Mouse (Mus musculus) splenic B cell, adult 2 months (primary cell): ENCODE measurements around the gene Pde6h.
A peak's percentile ranks its signal among the peaks of the same experiment; 100 is the strongest.

Source experiments
- DNase-seq: peaks from one replicate; pipeline ENCODE4 v3.0.0-alpha.2; 2011; ENCODE audit warnings: low read depth, low spot score
- H3K27me3 ChIP-seq: 2 replicates; pipeline ENCODE4 v1.6.1; 2012; ENCODE audit warnings: mild to moderate bottlenecking, low read length, moderate library complexity, mixed read lengths; ENCODE audit not compliant: control insufficient read depth, poor library complexity, insufficient read depth, severe bottlenecking
- H3K36me3 ChIP-seq: 2 replicates; pipeline ENCODE4 v1.6.1; 2012; ENCODE audit warnings: mild to moderate bottlenecking, low read length, moderate library complexity, mixed read lengths; ENCODE audit not compliant: control insufficient read depth, poor library complexity, insufficient read depth, severe bottlenecking

Gene Pde6h

DNA sequence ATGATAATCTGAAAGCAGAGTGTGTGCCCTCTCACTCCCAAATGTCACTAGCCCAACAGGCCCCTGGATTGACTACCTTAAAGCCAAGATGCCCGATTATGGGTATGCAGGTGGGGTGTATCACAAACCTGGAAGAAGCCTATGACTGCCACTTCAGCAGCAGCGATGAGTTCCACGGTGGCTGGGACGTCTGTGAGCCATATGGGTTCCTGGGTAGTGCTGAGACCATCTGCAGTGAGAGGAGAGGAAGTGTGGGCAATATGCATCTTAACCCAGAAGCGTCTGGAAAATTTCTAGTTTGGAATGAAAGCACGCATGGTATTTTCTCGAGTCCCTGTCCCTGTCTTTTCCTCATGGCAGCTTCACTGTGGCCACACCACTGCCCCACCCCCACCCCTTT is 2.0 kb upstream of the Pde6h start:
- DNase-seq = no peak
- Histone ChIP-seq H3K36me3 (peaks cover 20% of the 10 kb centered on the region), H3K27me3 (no peaks in the 10 kb centered on the region)

GRCm38 (mm10) chr6:136922080-136922479 is 1.6 kb upstream of the Pde6h start, which contains the start of gene Erp27:
Gene Erp27, minus strand, starts transcription at chr6:136922180.
- Histone ChIP-seq H3K36me3 (peaks cover 23% of the 10 kb centered on the region), H3K27me3 (no peaks in the 10 kb centered on the region)
- DNase-seq = no peak

DNA sequence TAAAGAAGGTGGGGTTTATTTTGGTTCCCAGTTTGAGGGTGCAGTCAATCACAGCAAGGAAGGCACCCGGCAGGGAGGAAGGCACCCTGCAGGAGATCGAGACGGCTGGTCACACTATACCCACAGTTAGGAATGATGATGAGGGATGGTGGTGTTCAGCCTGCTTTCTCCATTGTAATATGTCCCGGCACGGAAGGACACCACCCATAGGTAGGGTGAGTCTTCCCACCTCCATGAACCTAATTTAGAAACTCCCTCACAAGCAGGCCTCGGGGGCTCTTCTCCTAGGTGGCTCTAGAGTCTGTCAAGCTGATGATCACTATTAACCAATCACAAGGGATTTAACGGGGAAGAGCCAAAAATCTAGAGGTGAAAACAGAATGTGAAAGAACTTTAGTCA is 761 bp upstream of the Pde6h start:
- peaks cover 28% of the 10 kb centered on the region for H3K36me3 ChIP-seq
- no peak for DNase-seq
- H3K27me3 ChIP-seq = no peaks in the 10 kb centered on the region

DNA sequence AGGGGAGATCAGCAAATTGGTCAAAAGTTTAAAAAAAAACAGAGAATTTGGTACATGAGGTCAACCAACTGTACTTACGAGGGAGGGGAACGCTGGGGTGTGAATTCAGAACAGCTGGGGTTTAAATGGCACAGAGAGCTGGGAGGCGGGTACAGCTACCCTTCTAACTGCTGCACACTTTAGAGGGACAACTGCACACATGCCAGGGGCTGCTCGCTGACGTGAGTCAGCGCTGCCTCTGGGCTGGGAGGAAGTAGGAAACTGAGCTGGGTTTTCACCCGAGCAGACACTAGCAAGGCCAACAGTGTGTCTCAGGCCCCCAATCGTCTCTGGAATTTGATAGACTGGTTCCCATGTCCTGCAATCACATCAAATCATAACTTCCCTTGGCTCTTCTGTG is 1.4 kb downstream of the Pde6h start:
- Histone ChIP-seq H3K36me3 (peaks cover 37% of the 10 kb centered on the region), H3K27me3 (no peaks in the 10 kb centered on the region)
- no peak for DNase-seq

DNA sequence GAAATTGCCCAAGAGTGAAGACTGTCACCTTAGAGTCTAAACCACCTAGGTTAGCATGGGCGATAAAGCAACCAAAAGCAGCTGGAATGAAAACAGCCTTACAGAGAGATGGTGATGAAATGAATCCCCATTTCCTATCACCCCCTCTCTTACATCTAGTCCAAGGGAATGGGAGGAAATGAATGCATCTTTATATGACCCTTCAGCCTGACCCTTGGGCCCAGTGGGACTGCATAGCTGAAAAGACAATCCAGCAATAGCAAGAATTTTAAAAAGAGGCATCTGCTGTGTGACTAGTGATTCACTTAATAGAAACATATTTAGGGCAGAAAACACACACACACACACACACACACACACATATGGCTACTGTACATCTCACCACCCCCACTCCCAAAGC is 4.0 kb downstream of the Pde6h start:
- H3K36me3 ChIP-seq = peaks cover 42% of the 10 kb centered on the region
- no peak for DNase-seq
- no peaks in the 10 kb centered on the region for H3K27me3 ChIP-seq

GRCm38 (mm10) chr6:136930677-136931076 is 7.0 kb downstream of the Pde6h start:
- peak; percentile 91 for DNase-seq
- Histone ChIP-seq H3K36me3 (peaks cover 42% of the 10 kb centered on the region), H3K27me3 (no peaks in the 10 kb centered on the region)

DNA sequence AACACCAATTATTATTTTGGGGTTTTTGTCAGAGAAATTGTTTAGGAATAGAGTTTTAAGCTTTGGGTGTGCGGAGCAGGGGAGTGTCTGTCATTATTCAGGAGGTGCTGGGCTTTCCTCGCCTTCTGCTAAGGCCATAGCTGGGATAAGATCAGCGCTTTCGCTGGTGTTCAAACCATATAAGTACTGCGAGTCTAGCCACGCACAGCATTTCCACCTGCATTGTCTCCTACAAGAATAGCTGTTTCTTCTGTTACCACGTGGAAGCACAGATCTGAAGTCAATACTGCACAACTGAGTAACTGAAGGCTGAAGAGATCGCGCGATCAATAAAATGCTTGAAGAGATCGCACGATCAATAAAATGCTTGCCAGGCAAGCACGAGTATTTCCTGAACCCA is 7.6 kb downstream of the Pde6h start:
- no peak for DNase-seq
- H3K36me3 ChIP-seq = peaks cover 39% of the 10 kb centered on the region
- no peaks in the 10 kb centered on the region for H3K27me3 ChIP-seq

DNA sequence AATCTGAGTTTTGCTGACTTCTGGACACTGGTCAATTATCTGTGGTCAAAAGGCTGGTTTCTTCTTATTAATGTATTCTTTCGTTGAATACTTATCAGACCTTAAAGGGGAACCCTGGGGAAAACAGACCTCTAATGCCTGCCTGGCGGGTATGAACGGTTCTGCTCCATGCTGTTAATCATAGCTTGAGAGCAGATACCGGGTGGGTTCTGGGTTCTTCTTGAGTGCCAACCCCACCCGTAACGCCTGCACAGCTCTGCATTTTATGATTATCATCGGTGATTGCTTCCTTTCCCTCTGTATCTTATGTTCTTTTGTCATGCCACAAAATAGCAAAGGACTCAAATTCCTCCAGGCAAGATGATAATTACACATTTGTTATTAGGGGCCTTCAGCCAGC is 10.4 kb downstream of the Pde6h start:
- no peaks in the 10 kb centered on the region for H3K27me3 ChIP-seq
- peaks cover 21% of the 10 kb centered on the region for H3K36me3 ChIP-seq

GRCm38 (mm10) chr6:136935233-136935632 is 11.6 kb downstream of the Pde6h start:
- DNase-seq = no peak
- H3K27me3 ChIP-seq = no peaks in the 10 kb centered on the region
- peaks cover 21% of the 10 kb centered on the region for H3K36me3 ChIP-seq

More for the DNA sequence above, 10.4 kb downstream of the Pde6h start:
- no peak for DNase-seq

DNA sequence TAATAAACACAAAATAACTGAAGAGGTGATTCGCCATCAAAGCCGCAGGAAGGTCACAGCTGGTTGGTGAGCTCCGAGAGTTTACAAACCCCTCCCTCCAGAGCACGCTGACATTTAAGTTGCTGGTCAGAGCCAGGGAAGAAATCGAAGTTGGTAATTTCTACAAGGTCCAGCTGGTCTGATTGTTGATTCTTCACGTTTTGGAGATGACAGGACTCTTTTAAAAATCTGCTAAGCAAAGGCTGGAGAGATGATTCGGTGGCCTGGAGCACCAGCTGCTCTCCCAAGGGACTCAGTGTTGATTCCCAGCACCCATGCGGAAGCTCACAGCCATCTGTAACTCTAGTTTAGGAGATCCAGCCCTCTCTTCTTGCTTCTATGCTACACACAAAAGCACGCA is 12.7 kb downstream of the Pde6h start:
- Histone ChIP-seq H3K27me3 (no peaks in the 10 kb centered on the region), H3K36me3 (peaks cover 16% of the 10 kb centered on the region)
- no peak for DNase-seq

- no peaks in the 10 kb centered on the region for H3K27me3 ChIP-seq
- no peak for DNase-seq
- H3K36me3 ChIP-seq = peaks cover 14% of the 10 kb centered on the region
These were observed 13.5 kb downstream of the Pde6h start for GRCm38 (mm10) chr6:136937117-136937516.

DNA sequence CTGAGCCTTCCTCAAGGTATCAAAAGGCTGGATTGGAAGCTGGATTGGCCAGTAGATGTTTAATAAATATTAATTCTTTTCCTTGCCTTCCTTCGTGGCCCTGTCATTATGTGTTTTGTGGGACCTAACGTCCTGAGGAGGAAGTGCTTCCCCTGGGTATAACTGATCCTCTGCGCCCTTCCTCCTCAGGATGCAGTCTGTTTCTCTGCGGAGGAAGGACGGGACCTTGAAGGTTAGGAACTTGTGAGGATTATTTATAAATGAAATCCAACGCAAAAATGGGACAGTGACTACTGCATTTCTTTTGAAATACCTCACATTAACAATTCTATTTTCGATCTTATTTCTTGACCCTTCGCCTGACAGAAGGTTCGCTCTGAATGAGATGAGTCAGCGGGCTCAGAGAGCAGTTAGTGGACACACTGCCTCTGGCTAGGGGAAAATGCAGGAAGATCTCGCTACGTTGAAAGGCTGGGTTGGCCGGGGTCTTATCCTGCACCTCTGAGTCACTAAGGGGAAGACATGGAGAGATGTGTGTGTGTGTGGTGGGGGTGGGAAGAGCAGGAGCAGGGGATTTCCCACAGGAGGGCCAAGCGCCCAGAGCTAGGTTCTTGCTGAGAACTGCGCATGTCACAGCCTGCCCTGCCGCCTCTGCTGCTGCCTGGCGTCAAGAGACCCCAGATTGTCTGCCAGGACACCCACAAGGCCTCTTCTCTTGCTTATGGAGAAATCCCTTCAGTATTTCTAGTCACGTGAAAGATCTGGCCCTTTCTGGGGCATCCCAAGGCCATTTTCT is 14.9 kb downstream of the Pde6h start:
- DNase-seq = peak; percentile 56
- H3K36me3 ChIP-seq = peaks cover 8% of the 10 kb centered on the region
- no peaks in the 10 kb centered on the region for H3K27me3 ChIP-seq

DNA sequence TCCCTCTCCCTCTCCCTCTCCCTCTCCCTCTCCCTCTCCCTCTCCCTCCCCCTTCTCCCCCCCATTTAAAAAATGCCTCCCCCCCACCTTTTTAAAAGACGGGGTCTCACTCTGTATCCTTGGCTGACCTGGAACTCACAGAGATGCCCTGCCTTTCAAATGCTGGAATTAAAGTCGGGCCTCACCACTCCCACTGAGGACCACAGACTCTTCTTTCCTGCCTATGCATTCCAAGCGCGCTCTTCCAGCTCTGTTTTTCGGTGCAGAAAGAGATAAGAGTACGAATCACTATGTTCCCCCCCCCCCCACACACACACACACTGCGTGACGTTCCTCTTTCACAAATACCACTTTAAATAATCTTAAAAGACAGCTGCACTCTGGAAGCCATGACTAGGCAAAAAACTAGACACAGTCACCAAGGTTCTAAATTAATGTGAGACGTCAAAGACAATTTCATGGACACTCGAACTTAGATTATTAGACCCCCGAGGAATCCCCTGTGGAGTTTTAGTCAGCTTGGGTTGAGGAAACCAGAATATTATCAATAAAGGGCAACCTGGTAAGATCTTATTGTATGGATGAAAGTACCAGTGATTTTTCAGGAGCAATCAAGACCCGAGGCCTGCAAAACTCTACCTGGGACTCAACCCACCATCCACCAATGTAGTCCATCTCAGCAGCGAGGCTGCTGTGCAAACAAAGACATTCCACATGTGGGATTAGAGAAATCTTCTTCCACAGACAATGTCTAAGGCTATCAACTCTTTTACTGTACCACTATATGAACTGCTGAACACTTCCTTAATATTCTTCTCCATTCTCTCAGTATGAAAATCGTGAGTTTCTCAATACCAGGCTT is 15.9 kb downstream of the Pde6h start:
- peak; percentile 54 for DNase-seq
- H3K36me3 ChIP-seq = peaks cover 8% of the 10 kb centered on the region

GRCm38 (mm10) chr6:136940188-136940960 is 16.7 kb downstream of the Pde6h start:
- no peaks in the 10 kb centered on the region for H3K27me3 ChIP-seq
- DNase-seq = peak; percentile 59
- H3K36me3 ChIP-seq = peaks cover 2% of the 10 kb centered on the region

More for the DNA sequence above, 15.9 kb downstream of the Pde6h start:
- H3K27me3 ChIP-seq = no peaks in the 10 kb centered on the region
